ENCODE assay signal across 7 mouse cellular contexts in the genomic region with DNA sequence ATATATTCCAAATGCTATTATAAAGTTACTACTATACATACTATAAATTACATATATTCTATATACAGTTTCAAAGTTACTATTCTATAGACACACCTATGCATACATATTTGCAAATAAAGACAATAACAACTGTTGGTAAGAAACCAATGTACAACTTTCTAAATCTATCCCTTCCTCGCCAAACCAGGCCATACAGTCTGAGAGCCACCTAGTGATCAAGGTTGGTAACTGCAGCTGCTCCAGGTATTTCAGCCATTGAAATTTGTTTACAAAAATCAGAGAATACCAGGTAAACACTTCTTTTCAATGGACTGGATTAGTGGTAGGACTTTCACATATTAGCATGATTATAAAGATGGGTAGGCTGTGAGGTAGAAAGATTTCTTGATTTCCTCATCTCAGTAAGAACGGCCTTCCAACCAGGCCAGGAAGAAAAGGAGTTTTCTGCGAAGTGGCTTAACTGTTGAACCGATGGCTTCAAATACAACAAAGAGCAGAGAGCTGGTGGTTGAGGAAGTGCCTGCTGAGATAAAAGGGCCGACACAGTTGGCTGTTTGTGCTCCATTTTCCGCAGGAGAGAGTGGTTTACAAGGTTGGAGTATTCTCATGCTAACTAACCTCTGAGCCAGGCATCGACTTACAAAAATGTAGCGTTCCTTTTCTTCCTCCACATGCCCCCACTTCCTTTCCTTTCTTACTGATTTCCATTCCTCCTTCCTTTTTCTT. TPM values are rescaled to one million over a fixed set of nuclear protein-coding genes. Genes with fewer than 3 reads are reported as not detected.
DNase-seq lines count a peak whose midpoint lies in the region; ATAC-seq and TF ChIP-seq lines count a peak whose summit lies in the region.

No protein-coding gene starts in this region.

- peak; percentile 88 for TF ChIP-seq CTCF in lung, postnatal 0 days (IDR thresholded peaks at IDR 0.05)

- H3K9ac ChIP-seq in lung, postnatal 0 days (replicated peaks; ENCODE audit: low read depth) = no peak overlapping the region
- H3K9ac ChIP-seq in forebrain, embryonic 11.5 days (ENCODE audit: low read length) = no peak overlapping the region; the same call in 1 of the 2 replicates
- H3K9ac ChIP-seq in kidney, embryonic 14.5 days (ENCODE audit: low read depth, low read length) = peak overlapping the region; percentile 28; the same call in 1 of the 2 replicates

- no peak overlapping the region for H3K4me2 ChIP-seq in lung, postnatal 0 days (replicated peaks; ENCODE audit: low read depth, low read length)
- H3K4me2 ChIP-seq in forebrain, embryonic 11.5 days (ENCODE audit: low read depth, low read length, severe bottlenecking) = 0 out of 2 replicates have a peak overlapping the region, but pooled peaks have one; percentile 15
- no peak overlapping the region for H3K4me2 ChIP-seq in kidney, embryonic 14.5 days (replicated peaks; ENCODE audit: low read depth, low read length)

- no peak for ATAC-seq in lung, postnatal 0 days
- peak; percentile 73 for ATAC-seq in forebrain, embryonic 11.5 days (replicated peaks; ENCODE audit: low FRiP score)
- ATAC-seq in kidney, embryonic 14.5 days (ENCODE audit: low FRiP score, low TSS enrichment) = no peak; the same call in 1 of the 2 replicates

- H3K4me1 ChIP-seq in lung, postnatal 0 days (ENCODE audit: insufficient read depth, low read depth, low read length) = peaks cover 17% of the 10 kb centered on the region
- no peaks in the 10 kb centered on the region for H3K4me1 ChIP-seq in forebrain, embryonic 11.5 days (replicated peaks; ENCODE audit: control insufficient read depth, insufficient read depth, low read length)
- H3K4me1 ChIP-seq in kidney, embryonic 14.5 days (ENCODE audit: control insufficient read depth, insufficient read depth, low read length) = peaks cover 14% of the 10 kb centered on the region

- no peak overlapping the region for H3K27ac ChIP-seq in lung, postnatal 0 days (ENCODE audit: low read length)
- H3K27ac ChIP-seq in forebrain, embryonic 11.5 days (ENCODE audit: low read depth, low read length) = no peak overlapping the region
- H3K27ac ChIP-seq in kidney, embryonic 14.5 days (ENCODE audit: low read depth, low read length) = no peak overlapping the region

- no peak overlapping the region for H3K4me3 ChIP-seq in lung, postnatal 0 days (ENCODE audit: low read depth, low read length)
- no peak overlapping the region for H3K4me3 ChIP-seq in forebrain, embryonic 11.5 days (ENCODE audit: low read depth, low read length)
- no peak overlapping the region for H3K4me3 ChIP-seq in kidney, embryonic 14.5 days (ENCODE audit: low read length)

- H3K36me3 ChIP-seq in lung, postnatal 0 days (ENCODE audit: insufficient read depth, low read length) = no peaks in the 10 kb centered on the region
- no peaks in the 10 kb centered on the region for H3K36me3 ChIP-seq in forebrain, embryonic 11.5 days (ENCODE audit: control insufficient read depth, insufficient read depth, low read length)
- no peaks in the 10 kb centered on the region for H3K36me3 ChIP-seq in kidney, embryonic 14.5 days (ENCODE audit: control insufficient read depth, insufficient read depth, low read length)

- WGBS in lung, postnatal 0 days = 26% methylated on average over 8 of the region's 8 CpGs
- WGBS in forebrain, embryonic 11.5 days = 2% methylated on average over 8 of the region's 8 CpGs
- WGBS in kidney, embryonic 14.5 days = 19% methylated on average over 8 of the region's 8 CpGs

- H3K9me3 ChIP-seq in lung, postnatal 0 days (ENCODE audit: low read length) = no peaks in the 10 kb centered on the region
- no peaks in the 10 kb centered on the region for H3K9me3 ChIP-seq in forebrain, embryonic 11.5 days (ENCODE audit: control insufficient read depth, low read length)
- no peaks in the 10 kb centered on the region for H3K9me3 ChIP-seq in kidney, embryonic 14.5 days (ENCODE audit: control insufficient read depth, low read length)

- no peaks in the 10 kb centered on the region for H3K27me3 ChIP-seq in lung, postnatal 0 days (replicated peaks; ENCODE audit: insufficient read depth, low read length)
- H3K27me3 ChIP-seq in forebrain, embryonic 11.5 days (ENCODE audit: control insufficient read depth, insufficient read depth, low read length) = no peaks in the 10 kb centered on the region
- no peaks in the 10 kb centered on the region for H3K27me3 ChIP-seq in kidney, embryonic 14.5 days (ENCODE audit: control insufficient read depth, insufficient read depth, low read length)

- peak; percentile 53 for DNase-seq in lung, postnatal 0 days (ENCODE audit: low spot score)
- DNase-seq in lung, postnatal 10 days = no peak
- peak; percentile 94 for DNase-seq in ZHBTc4 (ENCODE audit: low read depth, low spot score)
- no peak for DNase-seq in forebrain, embryonic 11.5 days (ENCODE audit: low spot score)
- peak; percentile 19 to 34 for DNase-seq in natural killer cell, adult 2 months (ENCODE audit: low spot score in 2 of 2)
- no peak for DNase-seq in frontal cortex, postnatal 10 days (ENCODE audit: low spot score in 2 of 2)

- no peak for TF ChIP-seq EP300 in lung, postnatal 0 days (IDR thresholded peaks at IDR 0.05)

RNA-seq across cellular contexts. Expression of a gene that starts 7.5 kb away (rescaled TPM):
- polyA plus RNA-seq in lung, postnatal 0 days (2015; fragmentation: Nextera tagmentation; extraction: Ambion mirVana) = 21.8 TPM in 2 replicates
- polyA plus RNA-seq in forebrain, embryonic 11.5 days (2014; fragmentation: Nextera tagmentation; extraction: Ambion mirVana) = 0.24 and 0.27 TPM in 2 replicates
- 3.1 and 3.3 TPM in 2 replicates for polyA plus RNA-seq in kidney, embryonic 14.5 days (2014; fragmentation: Nextera tagmentation; extraction: Ambion mirVana)

RNA-seq across cellular contexts. Expression of a gene that starts 19.5 kb away (rescaled TPM):
- polyA plus RNA-seq in lung, postnatal 0 days (2015; fragmentation: Nextera tagmentation; extraction: Ambion mirVana) = 0.15 TPM in 1 of 2 replicates, not detected in the other
- not detected in 2 replicates for polyA plus RNA-seq in forebrain, embryonic 11.5 days (2014; fragmentation: Nextera tagmentation; extraction: Ambion mirVana)
- not detected in 2 replicates for polyA plus RNA-seq in kidney, embryonic 14.5 days (2014; fragmentation: Nextera tagmentation; extraction: Ambion mirVana)

RNA-seq across cellular contexts. Expression of a gene that starts 24.7 kb away (rescaled TPM):
- polyA plus RNA-seq in lung, postnatal 0 days (2015; fragmentation: Nextera tagmentation; extraction: Ambion mirVana) = 0.18 TPM in 1 of 2 replicates, not detected in the other
- not detected in 2 replicates for polyA plus RNA-seq in forebrain, embryonic 11.5 days (2014; fragmentation: Nextera tagmentation; extraction: Ambion mirVana)
- not detected in 2 replicates for polyA plus RNA-seq in kidney, embryonic 14.5 days (2014; fragmentation: Nextera tagmentation; extraction: Ambion mirVana)

RNA-seq across cellular contexts. Expression of a gene that starts 31.1 kb away (rescaled TPM):
- 166 and 183 TPM in 2 replicates for polyA plus RNA-seq in lung, postnatal 0 days (2015; fragmentation: Nextera tagmentation; extraction: Ambion mirVana)
- polyA plus RNA-seq in forebrain, embryonic 11.5 days (2014; fragmentation: Nextera tagmentation; extraction: Ambion mirVana) = 86.1 and 90.0 TPM in 2 replicates
- polyA plus RNA-seq in kidney, embryonic 14.5 days (2014; fragmentation: Nextera tagmentation; extraction: Ambion mirVana) = 87.0 and 118 TPM in 2 replicates

RNA-seq across cellular contexts. Expression of a gene that starts 53.8 kb away (rescaled TPM):
- not detected in 2 replicates for polyA plus RNA-seq in lung, postnatal 0 days (2015; fragmentation: Nextera tagmentation; extraction: Ambion mirVana)
- not detected in 2 replicates for polyA plus RNA-seq in forebrain, embryonic 11.5 days (2014; fragmentation: Nextera tagmentation; extraction: Ambion mirVana)
- polyA plus RNA-seq in kidney, embryonic 14.5 days (2014; fragmentation: Nextera tagmentation; extraction: Ambion mirVana) = not detected in 2 replicates

Comparison
In these comparisons a context has a peak if more than half of its experiments do, and no peak if none do; other contexts are left out.
1. DNase-seq: peak in lung, postnatal 0 days (single experiment), ZHBTc4 (single experiment) and natural killer cell, adult 2 months (2 of 2); none in lung, postnatal 10 days (single experiment), forebrain, embryonic 11.5 days (single experiment) and frontal cortex, postnatal 10 days (0 of 2).